Mouse (Mus musculus): ENCODE measurements around the gene Elf3.

DNA sequence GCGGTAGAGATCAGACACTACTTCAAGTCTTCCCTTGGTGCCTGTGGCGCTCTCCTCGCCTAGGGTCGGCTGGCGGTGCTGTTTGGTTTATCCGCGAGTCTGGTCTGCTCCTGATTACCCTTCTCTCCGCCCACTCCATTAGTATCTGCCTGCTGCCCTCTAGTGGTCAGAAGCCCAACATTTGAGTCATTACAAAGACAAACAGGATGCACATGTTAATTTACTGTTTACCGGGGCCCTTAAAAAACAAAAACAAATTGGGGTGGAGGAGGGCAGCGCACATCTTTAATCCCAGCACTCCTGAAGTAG, 714 bp upstream of the Elf3 start:
- TF ChIP-seq CTCF (IDR thresholded peaks at IDR 0.05; ENCODE audit: control insufficient read depth, insufficient read depth, insufficient replicate concordance, low read depth, low read length) (peak; percentile 46; the same call in 1 of the 2 replicates), POLR2A (IDR thresholded peaks at IDR 0.05; ENCODE audit: control insufficient read depth, low read depth, low read length) (no peak)

All from testis, adult 2 months (tissue).